Mouse (Mus musculus): Measurements from ENCODE around the gene Bcar1. TPM values are rescaled to one million over a fixed set of nuclear protein-coding genes. Genes with fewer than 3 reads are reported as not detected.

Gene Bcar1
- polyA plus RNA-seq, 1 experiment: 29.5 TPM

GRCm38 (mm10) chr8:111705699-111706098 lies 37.9 kb downstream of the Bcar1 start:
- H3K36me3 ChIP-seq (ENCODE audit: control insufficient read depth, insufficient read depth, low read length): no peaks in the 10 kb centered on the region
- H3K27me3 ChIP-seq (ENCODE audit: control insufficient read depth, insufficient read depth, low read length): no peaks in the 10 kb centered on the region
- TF ChIP-seq POLR2A (IDR thresholded peaks at IDR 0.05; ENCODE audit: control insufficient read depth, low read depth, low read length): no peak
- TF ChIP-seq CTCF (IDR thresholded peaks at IDR 0.05; ENCODE audit: control insufficient read depth, insufficient read depth, insufficient replicate concordance, low read depth, low read length): no peak
- H3K4me1 ChIP-seq (ENCODE audit: control insufficient read depth, insufficient read depth, low read length): no peaks in the 10 kb centered on the region
- H3K27ac ChIP-seq (ENCODE audit: control insufficient read depth, insufficient read depth, low read depth, low read length): no peak overlapping the region
- H3K4me3 ChIP-seq (ENCODE audit: control insufficient read depth, low read depth, low read length): no peak overlapping the region

DNA sequence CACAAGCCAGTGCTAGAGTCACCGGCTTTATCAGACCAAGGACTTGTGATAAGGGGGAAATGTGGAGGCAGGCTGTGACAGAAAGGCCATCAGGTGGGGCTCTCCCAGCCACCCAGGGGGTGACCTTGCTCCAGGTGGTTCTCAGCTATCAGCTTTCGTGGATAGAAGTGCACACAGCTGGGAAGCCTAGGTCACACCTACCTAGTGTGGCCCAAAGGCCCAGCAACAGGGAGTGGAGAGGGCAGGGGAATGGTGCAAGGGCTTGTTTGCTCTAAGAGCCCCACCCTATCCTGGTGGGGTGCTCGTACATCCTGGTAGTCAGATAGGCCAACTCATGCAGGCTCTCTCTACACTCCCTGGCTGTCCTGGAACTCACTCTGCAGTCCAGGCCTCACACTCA lies 38.4 kb downstream of the Bcar1 start:
- no peaks in the 10 kb centered on the region for H3K27me3 ChIP-seq (ENCODE audit: control insufficient read depth, insufficient read depth, low read length)
- H3K4me1 ChIP-seq (ENCODE audit: control insufficient read depth, insufficient read depth, low read length): no peaks in the 10 kb centered on the region
- TF ChIP-seq POLR2A (IDR thresholded peaks at IDR 0.05; ENCODE audit: control insufficient read depth, low read depth, low read length) (no peak), CTCF (IDR thresholded peaks at IDR 0.05; ENCODE audit: control insufficient read depth, insufficient read depth, insufficient replicate concordance, low read depth, low read length) (no peak)
- H3K27ac ChIP-seq (ENCODE audit: control insufficient read depth, insufficient read depth, low read depth, low read length): no peak overlapping the region
- H3K4me3 ChIP-seq (ENCODE audit: control insufficient read depth, low read depth, low read length): no peak overlapping the region
- H3K36me3 ChIP-seq (ENCODE audit: control insufficient read depth, insufficient read depth, low read length): no peaks in the 10 kb centered on the region

DNA sequence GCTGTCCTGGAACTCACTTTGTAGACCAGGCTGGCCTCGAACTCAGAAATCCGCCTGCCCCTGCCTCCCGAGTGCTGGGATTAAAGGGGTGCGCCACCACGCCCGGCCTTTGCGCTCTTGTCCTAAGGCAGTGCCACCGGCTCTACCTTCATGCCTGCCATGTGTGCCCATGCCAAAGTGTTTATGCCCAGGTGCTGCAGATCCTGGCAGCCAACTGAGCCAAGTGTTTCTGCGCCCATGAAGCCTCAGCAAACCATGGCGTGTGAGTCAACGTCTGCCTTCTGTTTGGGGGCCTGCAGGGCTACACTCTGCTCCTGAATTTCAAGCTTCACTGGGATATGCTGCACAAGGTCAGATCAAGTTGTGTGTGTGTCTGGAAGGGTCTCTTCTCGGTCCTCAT lies 39.0 kb downstream of the Bcar1 start:
- TF ChIP-seq POLR2A (IDR thresholded peaks at IDR 0.05; ENCODE audit: control insufficient read depth, low read depth, low read length) (no peak), CTCF (IDR thresholded peaks at IDR 0.05; ENCODE audit: control insufficient read depth, insufficient read depth, insufficient replicate concordance, low read depth, low read length) (no peak)
- Histone ChIP-seq H3K4me1 (ENCODE audit: control insufficient read depth, insufficient read depth, low read length) (no peaks in the 10 kb centered on the region), H3K27me3 (ENCODE audit: control insufficient read depth, insufficient read depth, low read length) (no peaks in the 10 kb centered on the region), H3K27ac (ENCODE audit: control insufficient read depth, insufficient read depth, low read depth, low read length) (no peak overlapping the region), H3K36me3 (ENCODE audit: control insufficient read depth, insufficient read depth, low read length) (no peaks in the 10 kb centered on the region), H3K4me3 (ENCODE audit: control insufficient read depth, low read depth, low read length) (no peak overlapping the region)

DNA sequence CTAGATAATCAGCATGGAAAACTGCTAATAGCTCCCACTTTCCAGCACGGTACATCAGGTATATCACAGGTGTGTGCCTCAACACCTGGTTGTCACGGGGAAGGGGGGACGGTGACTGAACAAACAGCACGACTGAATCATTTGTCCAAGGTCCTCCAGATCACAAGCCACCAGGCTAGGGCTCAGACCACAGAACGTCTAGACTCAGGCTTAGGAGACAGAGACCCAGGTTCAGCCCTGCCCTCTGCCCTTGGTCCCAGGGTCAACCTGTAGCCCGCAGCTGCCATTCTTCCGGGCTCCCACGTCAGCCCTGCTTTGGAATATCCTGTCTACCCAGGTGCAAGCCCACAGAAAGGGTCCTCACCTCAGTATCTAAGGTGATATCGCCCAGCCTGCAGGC lies 42.2 kb downstream of the Bcar1 start:
- no peaks in the 10 kb centered on the region for H3K36me3 ChIP-seq (ENCODE audit: control insufficient read depth, insufficient read depth, low read length)
- no peaks in the 10 kb centered on the region for H3K4me1 ChIP-seq (ENCODE audit: control insufficient read depth, insufficient read depth, low read length)
- no peak overlapping the region for H3K27ac ChIP-seq (ENCODE audit: control insufficient read depth, insufficient read depth, low read depth, low read length)
- no peak overlapping the region for H3K4me3 ChIP-seq (ENCODE audit: control insufficient read depth, low read depth, low read length)
- TF ChIP-seq CTCF (IDR thresholded peaks at IDR 0.05; ENCODE audit: control insufficient read depth, insufficient read depth, insufficient replicate concordance, low read depth, low read length) (no peak), POLR2A (IDR thresholded peaks at IDR 0.05; ENCODE audit: control insufficient read depth, low read depth, low read length) (no peak)
- H3K27me3 ChIP-seq (ENCODE audit: control insufficient read depth, insufficient read depth, low read length): no peaks in the 10 kb centered on the region

DNA sequence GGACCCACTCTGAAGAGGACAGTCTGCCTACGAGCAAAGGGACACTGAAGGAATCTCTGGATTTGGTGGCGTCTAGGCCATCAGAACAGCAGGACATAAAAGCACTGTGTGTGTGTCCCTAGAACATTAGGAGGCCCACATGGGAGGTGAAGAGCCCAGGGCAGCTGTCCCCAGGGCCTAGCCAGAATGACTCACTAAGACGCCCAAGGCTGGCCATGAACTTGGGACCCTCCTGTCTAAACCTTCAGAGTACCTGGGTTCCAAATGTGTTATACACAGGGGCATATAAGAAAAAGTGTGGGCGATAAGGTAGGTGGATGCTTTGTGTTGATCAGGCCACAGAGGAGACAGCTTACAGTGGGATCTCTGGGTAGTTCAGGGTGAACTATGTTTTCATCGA lies 42.9 kb downstream of the Bcar1 start:
- Histone ChIP-seq H3K4me1 (ENCODE audit: control insufficient read depth, insufficient read depth, low read length) (no peaks in the 10 kb centered on the region), H3K36me3 (ENCODE audit: control insufficient read depth, insufficient read depth, low read length) (no peaks in the 10 kb centered on the region), H3K4me3 (ENCODE audit: control insufficient read depth, low read depth, low read length) (no peak overlapping the region), H3K27me3 (ENCODE audit: control insufficient read depth, insufficient read depth, low read length) (no peaks in the 10 kb centered on the region), H3K27ac (ENCODE audit: control insufficient read depth, insufficient read depth, low read depth, low read length) (no peak overlapping the region)
- no peak for TF ChIP-seq POLR2A (IDR thresholded peaks at IDR 0.05; ENCODE audit: control insufficient read depth, low read depth, low read length)
- no peak for TF ChIP-seq CTCF (IDR thresholded peaks at IDR 0.05; ENCODE audit: control insufficient read depth, insufficient read depth, insufficient replicate concordance, low read depth, low read length)

DNA sequence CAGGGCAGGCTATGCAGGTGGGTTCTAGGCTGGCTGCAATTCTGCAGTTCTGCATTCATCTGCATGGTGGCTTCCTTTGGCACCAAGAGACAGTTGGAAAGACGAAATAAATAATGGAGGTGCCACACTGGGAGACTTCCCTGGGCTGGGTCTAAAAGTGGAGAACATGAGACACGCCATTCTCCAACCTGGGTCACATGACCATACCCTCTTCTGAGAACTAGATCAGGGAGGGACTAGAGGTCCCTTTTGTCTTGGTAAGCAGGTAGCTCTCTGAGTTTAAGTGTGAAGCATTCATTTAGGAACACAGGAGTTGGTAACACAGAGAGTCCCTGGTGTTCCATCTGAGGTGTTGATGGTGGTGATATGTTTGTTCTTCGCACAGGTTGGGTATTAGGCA lies 43.4 kb downstream of the Bcar1 start:
- no peaks in the 10 kb centered on the region for H3K36me3 ChIP-seq (ENCODE audit: control insufficient read depth, insufficient read depth, low read length)
- H3K4me3 ChIP-seq (ENCODE audit: control insufficient read depth, low read depth, low read length): no peak overlapping the region
- no peak for TF ChIP-seq CTCF (IDR thresholded peaks at IDR 0.05; ENCODE audit: control insufficient read depth, insufficient read depth, insufficient replicate concordance, low read depth, low read length)
- no peak for TF ChIP-seq POLR2A (IDR thresholded peaks at IDR 0.05; ENCODE audit: control insufficient read depth, low read depth, low read length)
- H3K27ac ChIP-seq (ENCODE audit: control insufficient read depth, insufficient read depth, low read depth, low read length): no peak overlapping the region
- no peaks in the 10 kb centered on the region for H3K27me3 ChIP-seq (ENCODE audit: control insufficient read depth, insufficient read depth, low read length)
- H3K4me1 ChIP-seq (ENCODE audit: control insufficient read depth, insufficient read depth, low read length): no peaks in the 10 kb centered on the region

DNA sequence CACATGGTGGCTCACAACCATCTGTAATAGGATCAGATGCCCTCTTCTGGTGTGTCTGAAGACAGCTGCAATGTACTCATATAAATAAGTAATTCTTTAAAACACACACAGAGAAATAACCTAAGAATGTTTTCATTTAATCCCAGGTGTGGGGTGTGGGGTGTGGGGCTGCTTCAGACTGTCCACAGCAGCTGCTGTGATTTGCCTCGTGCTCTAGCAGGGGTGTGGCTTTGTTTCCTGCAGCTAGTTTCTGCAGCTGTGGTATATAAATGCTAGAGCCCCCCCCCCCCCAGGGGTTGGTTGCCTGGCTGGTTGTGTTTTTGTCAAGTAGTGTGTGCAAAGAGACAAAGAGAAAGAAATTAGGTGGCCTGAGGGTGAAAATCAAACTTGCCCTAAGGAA lies 44.6 kb downstream of the Bcar1 start:
- Histone ChIP-seq H3K27me3 (ENCODE audit: control insufficient read depth, insufficient read depth, low read length) (no peaks in the 10 kb centered on the region), H3K36me3 (ENCODE audit: control insufficient read depth, insufficient read depth, low read length) (no peaks in the 10 kb centered on the region), H3K4me1 (ENCODE audit: control insufficient read depth, insufficient read depth, low read length) (no peaks in the 10 kb centered on the region), H3K27ac (ENCODE audit: control insufficient read depth, insufficient read depth, low read depth, low read length) (no peak overlapping the region), H3K4me3 (ENCODE audit: control insufficient read depth, low read depth, low read length) (no peak overlapping the region)
- no peak for TF ChIP-seq CTCF (IDR thresholded peaks at IDR 0.05; ENCODE audit: control insufficient read depth, insufficient read depth, insufficient replicate concordance, low read depth, low read length)
- TF ChIP-seq POLR2A (IDR thresholded peaks at IDR 0.05; ENCODE audit: control insufficient read depth, low read depth, low read length): no peak

GRCm38 (mm10) chr8:111697655-111698054 lies 46.0 kb downstream of the Bcar1 start:
- H3K36me3 ChIP-seq (ENCODE audit: control insufficient read depth, insufficient read depth, low read length): no peaks in the 10 kb centered on the region
- TF ChIP-seq POLR2A (IDR thresholded peaks at IDR 0.05; ENCODE audit: control insufficient read depth, low read depth, low read length): no peak
- TF ChIP-seq CTCF (IDR thresholded peaks at IDR 0.05; ENCODE audit: control insufficient read depth, insufficient read depth, insufficient replicate concordance, low read depth, low read length): no peak
- H3K4me1 ChIP-seq (ENCODE audit: control insufficient read depth, insufficient read depth, low read length): no peaks in the 10 kb centered on the region
- H3K4me3 ChIP-seq (ENCODE audit: control insufficient read depth, low read depth, low read length): no peak overlapping the region
- H3K27me3 ChIP-seq (ENCODE audit: control insufficient read depth, insufficient read depth, low read length): no peaks in the 10 kb centered on the region
- no peak overlapping the region for H3K27ac ChIP-seq (ENCODE audit: control insufficient read depth, insufficient read depth, low read depth, low read length)

Data from testis, adult 2 months (tissue).